Mouse (Mus musculus) layer of hippocampus, adult 9-11 months (tissue): ENCODE measurements at regions not wholly inside any gene's neighbourhood (a gene's known extent, or its start where the extent isn't known, plus 50 kb on each side); places are given as distances from the start of the nearest gene placed in this dataset.
A peak's percentile ranks its signal among the peaks of the same experiment; 100 is the strongest.

Source experiments
- DNase-seq: peaks from one replicate; pipeline ENCODE4 v3.0.0; 2022

DNA sequence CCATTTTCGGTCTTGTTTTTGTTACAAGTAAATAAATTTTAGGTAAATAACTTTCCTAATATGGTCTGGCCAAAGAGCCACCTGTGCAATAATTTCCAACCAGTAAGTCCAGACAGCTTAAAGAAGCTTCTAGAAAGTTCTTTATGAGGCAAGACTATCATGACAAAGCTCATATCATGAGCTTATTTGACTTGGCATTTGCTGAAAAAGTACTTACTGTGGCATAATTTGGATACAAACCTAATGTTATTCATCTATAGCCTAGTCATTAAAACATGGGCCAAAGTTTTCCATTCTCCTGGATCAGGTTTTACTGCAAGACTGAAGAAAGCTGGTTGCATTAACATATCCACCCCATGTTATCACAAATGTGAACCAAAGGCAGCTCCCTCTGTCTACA is 182.1 kb upstream of the Thbs1 start:
- DNase-seq = no peak

DNA sequence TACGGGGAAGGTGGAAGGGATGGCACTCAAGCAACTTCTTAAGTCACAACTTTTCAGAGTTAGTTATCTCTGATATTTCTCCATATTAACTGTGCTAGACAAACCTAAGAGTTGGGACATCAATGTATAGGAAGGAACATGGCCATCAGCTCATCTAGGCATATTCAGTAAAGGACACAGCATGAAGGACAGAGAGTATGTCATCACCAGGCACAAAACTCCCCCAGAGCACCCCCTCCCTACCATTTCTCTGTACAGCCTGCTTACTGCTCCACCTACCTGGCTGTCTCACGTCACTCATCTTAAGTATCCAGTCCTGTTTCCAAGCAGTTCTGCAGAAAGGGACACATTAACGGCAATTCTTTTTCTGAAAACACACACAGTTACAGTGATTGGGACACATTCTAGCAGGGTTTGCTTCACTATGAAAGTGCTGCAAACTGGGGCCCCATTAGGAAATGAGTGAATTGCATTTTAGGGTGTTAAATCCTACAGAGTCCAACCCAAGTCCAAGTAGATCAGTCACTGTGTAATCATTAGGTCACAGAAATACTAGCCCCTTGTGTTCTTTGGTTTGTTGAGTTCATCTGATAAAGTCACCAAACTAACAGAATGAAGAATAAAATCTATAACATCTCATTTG is 180.7 kb upstream of the Thbs1 start:
- DNase-seq = no peak

DNA sequence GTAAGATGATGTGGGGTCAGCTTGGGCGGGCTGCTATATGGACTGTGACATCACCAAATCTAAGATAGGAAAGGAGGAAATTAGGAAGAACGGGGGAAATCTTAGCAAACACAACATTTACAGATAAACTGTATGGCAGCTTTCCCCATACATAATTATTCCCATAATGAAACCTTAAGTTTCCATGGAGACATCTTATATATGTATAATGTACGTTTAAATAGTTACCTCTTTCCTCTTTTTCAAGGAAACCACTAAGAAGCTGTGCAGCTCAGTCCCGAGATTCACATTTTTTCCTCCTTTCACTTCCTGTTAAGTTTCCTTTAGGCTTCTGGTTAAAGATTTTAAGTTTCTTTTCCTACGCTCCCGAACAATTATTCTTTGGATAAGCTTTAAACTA is 175.1 kb upstream of the Thbs1 start:
- DNase-seq = no peak

DNA sequence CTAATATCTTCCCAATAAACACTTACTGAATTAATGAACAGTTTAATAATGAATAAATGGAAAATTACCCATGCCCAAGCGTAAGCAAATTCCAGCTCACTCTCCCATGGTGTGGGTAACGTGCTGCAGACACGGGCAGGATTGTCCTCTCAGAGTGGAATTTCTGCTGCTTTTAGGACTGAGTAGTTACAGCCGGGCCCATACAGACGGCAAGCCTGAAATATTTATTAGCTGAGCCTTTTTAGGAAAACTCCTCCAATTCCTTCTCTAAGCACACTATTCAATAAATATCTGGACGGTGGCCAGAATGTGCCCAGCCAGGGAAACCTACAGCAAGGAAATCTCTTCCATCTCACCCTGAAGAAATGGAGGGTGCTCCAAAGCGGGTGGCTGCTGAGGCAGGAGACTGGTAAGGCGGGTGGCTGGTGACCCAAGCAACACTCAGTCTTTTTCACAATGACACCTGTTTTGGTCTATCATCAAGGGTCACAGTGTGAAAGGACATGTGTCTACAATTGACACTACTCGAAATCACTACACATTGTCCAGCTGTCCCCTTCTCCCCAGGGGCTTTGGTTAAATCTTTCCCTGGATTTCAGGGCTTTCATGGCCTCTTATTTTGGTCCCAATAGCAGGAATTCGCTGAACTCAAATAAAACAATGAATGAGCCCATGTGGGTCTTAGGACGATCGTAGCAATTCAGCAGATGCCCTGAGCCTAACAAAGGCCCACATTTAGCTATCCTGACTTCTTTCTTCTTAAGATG is 173.2 kb upstream of the Thbs1 start:
- DNase-seq = no peak

DNA sequence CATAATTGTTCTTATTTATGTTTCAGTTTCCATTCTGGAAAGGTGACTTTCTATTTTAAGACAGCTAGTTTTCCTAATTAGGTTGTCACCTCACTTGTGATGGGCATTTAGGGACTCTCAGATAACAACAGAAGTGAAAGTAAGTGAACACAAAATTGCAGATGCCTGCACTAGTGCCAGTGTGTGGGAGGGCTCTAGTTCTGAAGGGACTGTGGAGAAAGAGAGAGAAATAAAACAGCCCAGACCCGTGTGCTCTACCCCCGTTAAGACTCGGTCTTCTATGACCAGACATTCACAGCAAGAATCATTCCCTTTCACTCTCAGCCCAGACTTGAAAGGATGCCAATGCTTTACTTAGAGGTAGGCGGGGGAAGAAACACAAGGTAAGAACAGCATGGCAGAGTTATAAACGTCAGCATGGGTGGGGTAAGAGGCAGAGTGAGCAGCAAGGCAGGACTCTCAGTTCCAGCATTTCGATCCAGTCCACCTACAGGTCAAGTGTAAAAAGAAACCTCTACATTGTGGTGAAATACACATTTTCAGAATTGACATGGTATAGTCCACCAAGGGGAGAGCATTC is 170.1 kb upstream of the Thbs1 start:
- DNase-seq = peak; percentile 15

DNA sequence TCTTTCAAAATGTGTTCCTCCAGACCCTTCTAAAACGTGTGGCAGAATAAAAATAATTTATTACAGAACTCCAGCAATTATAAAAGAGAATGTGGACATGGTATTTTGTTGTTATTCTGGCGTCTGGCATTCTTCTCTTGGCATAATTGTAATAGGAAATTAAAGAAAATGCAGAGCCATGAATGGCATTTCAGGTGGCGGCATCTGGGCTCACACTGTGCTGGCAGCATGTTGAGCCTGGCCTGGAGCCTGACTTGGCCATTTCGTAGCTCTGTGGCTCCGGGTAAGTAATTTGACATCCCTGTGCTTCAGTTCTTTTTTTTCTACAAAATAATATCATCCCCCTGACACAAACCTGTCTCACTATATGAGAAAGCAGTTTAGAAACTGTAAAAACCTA is 168.0 kb upstream of the Thbs1 start:
- DNase-seq = no peak

DNA sequence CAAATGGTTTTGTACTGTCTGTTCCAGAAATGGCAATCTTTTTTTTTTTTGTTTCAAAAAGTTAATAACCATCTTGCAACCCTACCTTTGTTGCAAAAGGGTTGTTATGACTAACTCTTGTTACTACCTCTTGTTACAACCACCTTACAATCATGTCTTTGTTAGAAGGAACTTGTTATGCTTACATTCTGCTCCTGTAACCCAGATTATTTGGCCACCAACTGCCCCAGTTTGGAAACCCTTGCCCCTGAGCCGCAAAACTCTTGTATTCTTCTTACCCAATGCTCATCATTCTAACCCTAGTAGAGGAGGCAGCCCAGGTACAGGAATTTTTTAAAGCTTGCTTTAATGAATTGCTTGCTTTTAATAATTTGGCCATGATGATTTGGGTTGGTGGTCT is 167.4 kb upstream of the Thbs1 start:
- DNase-seq = no peak

DNA sequence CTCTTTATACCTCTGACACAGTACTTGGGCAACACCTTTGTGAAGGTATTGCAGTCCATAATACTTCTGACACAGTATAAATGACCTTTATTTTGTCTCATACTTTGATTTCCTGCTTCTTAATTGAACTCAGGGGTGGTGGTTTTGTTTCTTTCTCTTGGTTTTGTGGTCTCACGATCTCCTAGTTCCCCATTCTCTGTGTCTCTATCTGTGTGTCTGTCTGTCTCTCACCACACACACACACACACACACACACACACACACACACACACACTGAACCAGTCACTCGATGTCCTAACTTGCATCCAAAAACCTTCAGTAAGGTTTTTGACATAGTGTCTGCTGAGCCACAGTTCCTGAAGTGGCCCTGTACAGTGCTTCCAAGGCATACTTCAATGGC is 166.7 kb upstream of the Thbs1 start:
- DNase-seq = peak; percentile 8

DNA sequence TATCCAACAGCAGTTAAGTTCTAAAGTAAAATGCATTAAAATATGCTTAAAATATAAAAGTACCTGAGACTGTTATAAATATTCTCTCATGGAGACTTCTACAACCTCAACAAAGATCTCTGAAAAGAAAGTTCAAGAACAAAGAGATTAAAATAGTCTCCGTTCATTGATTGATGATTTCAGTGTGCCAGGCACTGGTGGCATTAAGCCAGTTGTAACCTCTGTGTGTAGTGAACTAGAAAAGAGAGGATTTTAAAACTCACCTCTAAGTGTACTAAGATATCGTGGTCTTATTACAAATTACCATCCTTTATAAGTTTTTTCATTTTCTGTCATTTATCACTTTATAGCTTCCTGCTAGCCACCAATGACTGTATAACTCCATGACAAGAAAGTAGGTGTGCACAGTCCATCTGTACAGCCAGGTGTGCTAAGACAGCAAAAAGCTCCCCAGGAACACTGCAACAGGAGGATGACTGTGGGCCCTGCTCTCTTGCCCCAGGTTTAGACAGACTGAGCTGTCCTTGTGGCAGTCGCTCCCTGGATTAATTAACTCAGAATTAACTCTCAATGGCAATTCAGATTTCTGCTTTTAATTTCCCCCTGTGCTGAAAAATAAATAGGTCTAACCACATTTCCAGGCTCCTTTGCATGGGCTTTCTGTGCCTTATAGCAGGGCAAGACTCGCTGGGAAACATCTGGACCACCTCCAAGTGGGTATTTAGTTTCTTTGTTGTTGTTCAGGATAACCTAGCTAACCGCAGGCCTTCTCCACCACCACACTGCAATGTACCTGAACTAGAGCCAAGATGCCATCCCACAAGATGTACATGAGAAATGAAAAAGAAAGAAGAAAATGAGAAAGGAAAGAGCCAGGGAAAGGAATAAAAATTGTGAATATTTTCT is 161.0 kb upstream of the Thbs1 start:
- no peak for DNase-seq

DNA sequence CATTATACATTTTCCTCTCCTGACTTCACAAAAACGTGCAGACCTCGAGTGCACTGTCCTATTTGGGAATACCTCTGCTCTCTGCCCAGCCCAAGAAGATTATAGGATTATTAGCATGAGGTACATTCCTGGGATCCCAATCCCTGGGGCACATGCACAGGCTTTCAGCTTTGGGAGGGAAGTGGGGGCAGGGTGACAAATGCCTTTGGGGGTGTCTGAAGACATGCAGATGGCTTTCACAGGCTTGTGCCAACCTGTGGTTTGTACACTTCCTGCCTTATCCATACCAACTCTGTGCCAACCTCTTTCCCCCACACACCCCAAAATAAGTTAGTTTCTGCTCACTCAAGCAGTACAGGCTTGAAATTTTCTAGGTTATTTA is 160.3 kb upstream of the Thbs1 start:
- DNase-seq = peak; percentile 30

DNA sequence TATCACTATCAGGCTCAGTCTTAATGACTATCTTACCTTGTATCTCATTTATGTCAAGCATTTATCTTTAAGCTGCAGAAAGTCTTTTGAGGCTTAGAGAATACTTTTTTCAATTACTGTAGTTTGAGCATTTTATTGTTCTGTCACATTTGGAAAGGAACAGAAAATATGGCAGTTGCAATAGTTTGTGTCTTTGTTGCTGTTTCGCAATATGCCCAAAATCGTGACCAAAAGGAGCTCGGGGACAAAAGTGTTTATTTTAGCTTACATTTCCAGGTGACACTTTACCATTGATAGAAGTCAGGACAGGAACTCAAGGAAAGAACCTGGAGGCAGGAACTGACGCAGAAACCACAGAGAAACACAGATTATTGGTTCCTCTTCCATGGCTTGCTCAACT is 152.9 kb upstream of the Thbs1 start:
- DNase-seq = no peak

DNA sequence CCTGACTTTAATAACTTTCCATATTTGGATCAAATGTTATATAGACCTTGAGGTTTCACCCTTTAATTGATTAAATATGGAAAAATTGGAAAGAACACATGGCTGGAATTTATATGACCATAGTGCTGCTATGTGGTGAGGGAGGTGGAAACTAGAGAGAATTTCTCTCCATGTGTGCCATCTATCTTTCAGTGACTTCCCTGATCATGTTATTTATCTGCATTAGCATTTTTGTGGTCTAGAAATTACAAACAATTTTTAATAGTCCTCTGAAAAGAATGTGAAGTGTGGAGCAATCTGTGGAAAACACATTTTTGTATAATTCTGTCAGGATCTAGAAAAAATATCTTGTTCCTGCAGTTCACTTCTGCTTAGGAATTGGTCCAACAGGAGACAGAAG is 152.2 kb upstream of the Thbs1 start:
- no peak for DNase-seq

DNA sequence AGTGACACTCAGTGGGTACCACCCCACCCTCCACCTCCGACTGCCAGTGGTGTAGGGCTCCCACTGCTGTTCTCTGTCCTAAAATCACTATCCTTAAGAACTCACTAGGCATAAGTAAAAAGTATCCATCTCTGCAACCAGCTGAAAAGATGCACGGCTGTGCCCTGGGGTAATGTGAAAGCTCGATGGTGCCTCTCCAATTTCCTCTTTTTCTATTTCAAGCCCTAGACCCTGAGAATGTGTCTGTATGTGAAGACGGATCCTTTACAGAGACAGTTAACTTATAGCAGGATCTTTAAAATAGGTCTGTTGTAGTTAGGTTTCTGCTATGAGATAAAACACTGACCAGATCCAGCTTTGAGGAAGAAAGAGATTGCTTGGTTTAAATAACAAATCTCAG is 149.1 kb upstream of the Thbs1 start:
- no peak for DNase-seq

DNA sequence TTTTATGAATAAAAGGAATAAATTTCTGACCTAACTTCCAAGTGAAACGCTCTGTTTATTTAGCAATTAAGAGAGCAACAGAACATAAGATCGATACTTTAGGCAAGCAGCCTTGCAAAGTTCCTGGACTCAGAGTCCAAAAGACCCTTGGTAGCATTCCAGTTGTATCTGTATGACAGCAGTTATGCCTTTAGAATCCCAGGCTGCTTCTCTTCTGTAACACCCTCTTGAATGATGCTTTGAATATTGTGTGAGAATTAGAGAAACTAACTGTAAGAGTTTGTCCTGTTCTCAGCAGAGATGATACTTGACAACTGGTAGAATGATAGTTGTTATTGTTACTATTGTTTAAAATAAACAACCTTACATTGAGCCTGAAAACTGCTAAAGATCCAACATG is 148.2 kb upstream of the Thbs1 start:
- no peak for DNase-seq

DNA sequence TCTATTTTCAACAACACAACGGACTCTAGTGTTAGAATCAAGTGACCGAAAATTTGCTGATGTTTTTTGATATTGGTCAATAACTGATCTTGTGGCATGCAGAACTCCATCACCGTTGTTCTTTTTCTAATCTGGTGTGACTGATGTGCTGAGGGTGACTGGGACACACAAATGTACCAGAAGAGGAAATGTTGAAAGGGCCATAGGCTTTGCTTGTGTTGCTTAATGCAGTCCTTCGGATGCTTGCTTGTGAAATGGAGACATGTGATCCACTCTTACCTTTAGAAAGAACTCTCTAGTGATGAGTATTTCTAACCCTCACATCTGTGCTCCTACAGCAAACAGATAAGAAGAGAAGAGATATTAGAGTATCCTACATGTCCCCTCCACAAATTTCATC is 145.9 kb upstream of the Thbs1 start:
- DNase-seq = no peak

DNA sequence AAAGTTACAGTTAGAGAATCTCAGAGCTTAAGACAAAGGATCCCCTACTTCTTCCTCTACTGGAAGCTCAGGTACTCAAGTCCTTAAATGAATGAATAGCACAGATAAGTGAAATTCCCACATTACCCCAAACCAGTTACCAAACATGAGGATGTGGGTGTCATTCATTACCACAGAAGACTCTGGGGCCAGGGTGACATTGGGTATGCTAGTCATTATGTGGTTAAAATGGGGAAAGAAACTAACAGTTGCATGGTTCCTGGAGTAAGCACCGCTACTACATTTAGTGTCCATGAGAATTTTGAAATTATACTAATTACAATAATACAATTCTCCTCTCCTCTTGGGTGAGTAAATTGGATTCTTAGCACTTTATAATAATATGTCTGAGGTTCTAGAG is 142.9 kb upstream of the Thbs1 start:
- DNase-seq = no peak

DNA sequence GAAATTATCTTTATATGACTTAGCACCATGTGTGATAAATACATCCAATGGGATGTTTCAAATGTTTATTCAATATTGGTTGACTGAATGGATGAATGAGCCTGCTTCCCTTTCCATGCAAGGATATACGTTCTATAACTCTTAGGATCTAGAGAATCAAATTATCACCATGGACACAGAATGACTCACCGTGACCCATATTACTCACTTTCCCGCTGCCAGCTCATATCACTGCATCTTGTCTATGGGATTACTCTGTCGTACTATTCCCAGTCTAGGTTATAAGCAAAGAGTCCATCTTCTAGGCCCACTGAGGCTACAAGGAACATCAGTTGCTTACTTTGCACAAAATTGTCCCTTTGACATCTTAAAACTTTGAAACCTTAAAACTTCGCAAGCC is 141.0 kb upstream of the Thbs1 start:
- no peak for DNase-seq

DNA sequence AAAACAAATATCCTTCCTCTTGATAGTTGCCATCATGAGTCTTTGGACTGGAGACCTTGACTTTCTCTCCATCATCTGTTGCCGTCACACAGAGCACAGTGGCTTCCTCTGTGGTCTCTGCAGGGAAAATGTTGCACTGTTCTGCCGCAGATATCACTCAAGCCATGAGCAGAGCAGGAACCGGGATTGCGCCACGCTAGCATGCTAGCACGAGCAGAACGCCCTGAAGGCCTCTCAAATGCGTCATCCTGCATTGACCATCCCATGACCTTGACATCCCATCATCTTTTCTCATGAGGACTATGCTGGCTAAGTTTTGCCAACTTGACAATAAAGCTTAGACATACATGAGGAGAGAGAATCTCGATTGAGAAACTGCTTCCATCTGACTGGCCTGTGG is 134.6 kb upstream of the Thbs1 start:
- DNase-seq = no peak

DNA sequence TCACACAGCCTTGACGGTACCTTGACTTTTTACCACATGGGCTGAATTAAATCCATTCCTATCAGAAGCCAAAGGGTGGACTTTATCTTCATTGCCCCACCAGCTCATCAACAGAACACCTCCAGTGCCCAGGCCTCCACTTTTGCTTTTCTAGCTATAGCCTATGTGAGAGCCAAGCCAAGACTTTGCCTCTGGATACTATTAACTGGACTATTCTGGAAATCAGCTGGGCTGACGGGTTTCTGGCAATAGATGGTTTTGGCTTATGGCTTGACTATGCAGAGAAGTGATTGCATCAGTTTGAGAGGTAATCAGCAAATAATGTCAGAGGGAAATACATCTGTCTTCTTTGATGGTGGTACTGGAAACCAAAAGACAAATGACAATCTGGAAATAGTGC is 130.8 kb upstream of the Thbs1 start:
- no peak for DNase-seq

DNA sequence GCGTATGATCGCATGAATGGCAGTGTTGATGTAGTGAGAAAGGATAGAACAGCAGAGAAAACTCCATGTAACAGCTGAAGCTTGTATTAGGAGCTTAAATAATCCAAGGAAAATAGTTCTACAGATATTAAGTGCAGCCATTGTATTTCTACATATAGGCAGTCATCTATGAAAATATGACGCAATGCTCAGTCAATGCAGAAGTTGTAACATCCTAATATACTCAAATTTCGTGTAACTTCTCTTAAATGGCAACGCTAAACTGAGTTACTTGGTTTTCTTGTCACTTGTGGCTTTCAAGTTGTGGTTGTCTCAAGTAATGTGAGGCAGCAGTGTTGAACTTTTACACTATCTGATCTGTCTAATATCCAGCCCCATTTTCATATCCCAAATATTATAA is 127.1 kb upstream of the Thbs1 start:
- DNase-seq = no peak

DNA sequence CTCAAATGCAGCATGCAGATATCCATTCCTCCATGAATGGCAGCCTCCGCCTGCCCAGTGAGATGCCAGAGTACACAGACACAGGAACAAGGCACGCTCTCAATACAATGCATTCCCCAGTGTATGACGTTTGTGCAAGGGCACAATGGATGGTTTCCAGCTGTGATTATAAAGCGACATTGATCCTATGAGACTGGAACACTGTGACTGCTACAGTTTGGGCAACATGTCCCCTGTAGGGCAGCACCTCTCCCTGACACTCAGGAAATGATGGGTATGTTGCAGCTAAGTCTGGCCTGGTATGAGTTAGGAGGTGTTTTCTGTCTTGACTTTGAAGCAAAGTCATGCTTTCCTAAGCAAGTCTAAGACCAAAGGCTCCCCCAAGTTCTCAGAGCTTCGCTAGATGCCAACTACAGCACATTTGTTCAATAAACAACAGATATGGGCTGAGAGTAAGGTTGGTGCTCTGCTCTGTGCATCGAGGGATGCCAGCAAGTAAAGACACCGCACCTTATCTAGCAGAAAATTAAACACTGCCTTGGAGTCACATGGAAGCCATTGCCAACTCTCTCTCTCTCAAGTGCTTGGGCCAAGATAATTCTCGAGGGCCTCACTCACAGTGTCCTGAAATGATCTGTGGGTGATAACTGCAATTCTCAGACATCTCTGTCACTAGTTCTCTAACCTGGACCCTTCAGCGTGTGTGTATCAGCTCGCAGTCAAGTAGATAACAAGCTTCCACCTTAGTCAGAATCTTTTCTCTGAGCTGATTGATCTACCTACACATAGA is 124.1 kb upstream of the Thbs1 start:
- DNase-seq = no peak

DNA sequence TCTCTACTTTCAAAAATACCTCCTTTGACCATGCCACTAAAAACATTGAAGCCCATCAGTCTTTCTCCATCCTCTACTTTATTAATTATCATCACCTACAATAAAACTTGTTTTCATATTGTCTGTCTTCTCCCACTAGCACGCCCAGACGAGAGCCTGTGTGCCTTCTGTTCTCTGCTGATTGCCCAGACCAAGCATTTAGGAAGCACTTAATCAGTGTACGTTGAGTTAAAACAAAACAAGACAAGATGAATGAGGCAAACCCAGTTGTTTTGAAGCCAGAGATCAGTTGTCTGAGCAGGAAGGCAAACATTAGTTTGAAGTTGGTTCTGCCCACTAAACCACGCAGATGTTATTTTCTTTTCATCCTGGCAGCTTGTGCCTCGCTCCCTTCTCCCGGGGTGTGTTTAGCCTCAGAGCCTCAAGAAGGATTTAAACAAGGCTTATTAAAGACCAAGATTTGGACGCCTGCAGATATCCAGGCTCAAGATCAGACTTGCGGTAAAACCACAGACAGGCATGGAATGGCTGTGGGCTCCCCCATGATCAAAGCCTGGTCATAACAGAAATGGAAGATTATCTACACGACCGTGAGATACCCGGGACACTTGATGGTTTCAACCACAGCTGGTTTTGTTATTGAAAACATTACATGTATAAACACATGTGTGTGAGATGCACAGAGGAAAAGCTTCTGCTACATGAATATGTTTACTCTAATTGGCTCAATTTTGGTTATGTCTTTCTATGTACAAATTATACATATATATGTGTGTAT is 123.1 kb upstream of the Thbs1 start:
- no peak for DNase-seq
